Mouse (Mus musculus): ENCODE results near the gene Ubqln3. TPM values are rescaled to one million over a fixed set of nuclear protein-coding genes. Genes with fewer than 3 reads are reported as not detected.

Gene Ubqln3
- polyA plus RNA-seq, 1 experiment = not detected

GRCm38 (mm10) chr7:104129726-104130125, 13.4 kb downstream of the Ubqln3 start, which contains the start of gene Ubqln5:
TSS of gene Ubqln5 (minus strand) at chr7:104129826.
- TF ChIP-seq POLR2A (IDR thresholded peaks at IDR 0.05; ENCODE audit: low read depth, low read length) (no peak), CTCF (IDR thresholded peaks at IDR 0.05; ENCODE audit: borderline replicate concordance, insufficient read depth, low read length) (no peak)
- no peak within 1 kb of the TSS for H3K27ac ChIP-seq (ENCODE audit: insufficient read depth, low read length)
- H3K4me1 ChIP-seq (ENCODE audit: control insufficient read depth, insufficient read depth, low read length) = no peaks in the 10 kb centered on the region
- H3K4me3 ChIP-seq (ENCODE audit: insufficient read depth, low read length) = no peak within 1 kb of the TSS

GRCm38 (mm10) chr7:104104757-104104972, 38.4 kb downstream of the Ubqln3 start, which contains the start of gene Olfr646:
TSS of gene Olfr646 (plus strand) at chr7:104104873.
- H3K4me1 ChIP-seq (ENCODE audit: control insufficient read depth, insufficient read depth, low read length) = no peaks in the 10 kb centered on the region
- H3K4me3 ChIP-seq (ENCODE audit: insufficient read depth, low read length) = no peak within 1 kb of the TSS
- no peak within 1 kb of the TSS for H3K27ac ChIP-seq (ENCODE audit: insufficient read depth, low read length)
- TF ChIP-seq CTCF (IDR thresholded peaks at IDR 0.05; ENCODE audit: borderline replicate concordance, insufficient read depth, low read length) (no peak), POLR2A (IDR thresholded peaks at IDR 0.05; ENCODE audit: low read depth, low read length) (no peak)

GRCm38 (mm10) chr7:104103913-104104756, 38.9 kb downstream of the Ubqln3 start:
- H3K4me3 ChIP-seq (ENCODE audit: insufficient read depth, low read length) = no peak overlapping the region
- no peak for TF ChIP-seq POLR2A (IDR thresholded peaks at IDR 0.05; ENCODE audit: low read depth, low read length)
- no peak for TF ChIP-seq CTCF (IDR thresholded peaks at IDR 0.05; ENCODE audit: borderline replicate concordance, insufficient read depth, low read length)
- no peak overlapping the region for H3K27ac ChIP-seq (ENCODE audit: insufficient read depth, low read length)
- H3K4me1 ChIP-seq (ENCODE audit: control insufficient read depth, insufficient read depth, low read length) = no peaks in the 10 kb centered on the region

Other genes starting within 250 kb of the Ubqln3 start
- not detected in 2 replicates for gene Olfr64, start 248.8 kb downstream of the Ubqln3 start, polyA plus RNA-seq (2011; ENCODE audit: insufficient read length, low read depth, missing spikeins)
- gene Olfr65, start 239.8 kb downstream of the Ubqln3 start, polyA plus RNA-seq (2011; ENCODE audit: insufficient read length, low read depth, missing spikeins) = not detected in 2 replicates
- gene Olfr631, start 214.5 kb downstream of the Ubqln3 start, polyA plus RNA-seq (2011; ENCODE audit: insufficient read length, low read depth, missing spikeins) = not detected in 2 replicates
- gene Olfr632, start 208.9 kb downstream of the Ubqln3 start, polyA plus RNA-seq (2011; ENCODE audit: insufficient read length, low read depth, missing spikeins) = not detected in 2 replicates
- not detected in 2 replicates for gene Olfr633, start 198.8 kb downstream of the Ubqln3 start, polyA plus RNA-seq (2011; ENCODE audit: insufficient read length, low read depth, missing spikeins)
- not detected in 2 replicates for gene Olfr635, start 172.1 kb downstream of the Ubqln3 start, polyA plus RNA-seq (2011; ENCODE audit: insufficient read length, low read depth, missing spikeins)
- not detected in 2 replicates for gene Olfr638, start 144.5 kb downstream of the Ubqln3 start, polyA plus RNA-seq (2011; ENCODE audit: insufficient read length, low read depth, missing spikeins)
- gene Olfr639, start 126.0 kb downstream of the Ubqln3 start, polyA plus RNA-seq (2011; ENCODE audit: insufficient read length, low read depth, missing spikeins) = not detected in 2 replicates
- not detected in 2 replicates for gene Olfr640, start 117.7 kb downstream of the Ubqln3 start, polyA plus RNA-seq (2011; ENCODE audit: insufficient read length, low read depth, missing spikeins)
- not detected in 2 replicates for gene Olfr641, start 107.8 kb downstream of the Ubqln3 start, polyA plus RNA-seq (2011; ENCODE audit: insufficient read length, low read depth, missing spikeins)
- not detected in 2 replicates for gene Olfr642, start 90.6 kb downstream of the Ubqln3 start, polyA plus RNA-seq (2011; ENCODE audit: insufficient read length, low read depth, missing spikeins)
- not detected in 2 replicates for gene 4930516K23Rik, start 81.8 kb downstream of the Ubqln3 start, polyA plus RNA-seq (2011; ENCODE audit: insufficient read length, low read depth, missing spikeins)
- not detected in 2 replicates for gene Olfr644, start 71.4 kb downstream of the Ubqln3 start, polyA plus RNA-seq (2011; ENCODE audit: insufficient read length, low read depth, missing spikeins)
- not detected in 2 replicates for gene Olfr645, start 57.8 kb downstream of the Ubqln3 start, polyA plus RNA-seq (2011; ENCODE audit: insufficient read length, low read depth, missing spikeins)
- not detected in 2 replicates for gene Olfr646, start 38.4 kb downstream of the Ubqln3 start, polyA plus RNA-seq (2011; ENCODE audit: insufficient read length, low read depth, missing spikeins)
- not detected in 2 replicates for gene Ubqln5, start 13.5 kb downstream of the Ubqln3 start, polyA plus RNA-seq (2011; ENCODE audit: insufficient read length, low read depth, missing spikeins)
- not detected in 2 replicates for gene Olfr643, start 5.9 kb downstream of the Ubqln3 start, polyA plus RNA-seq (2011; ENCODE audit: insufficient read length, low read depth, missing spikeins)
- not detected in 2 replicates for gene Ubqlnl, start 7.3 kb upstream of the Ubqln3 start, polyA plus RNA-seq (2011; ENCODE audit: insufficient read length, low read depth, missing spikeins)
- not detected in 2 replicates for gene Olfm5, start 21.6 kb upstream of the Ubqln3 start, polyA plus RNA-seq (2011; ENCODE audit: insufficient read length, low read depth, missing spikeins)
- not detected in 2 replicates for gene Olfr648, start 40.1 kb upstream of the Ubqln3 start, polyA plus RNA-seq (2011; ENCODE audit: insufficient read length, low read depth, missing spikeins)
- not detected in 2 replicates for gene Olfr649, start 52.7 kb upstream of the Ubqln3 start, polyA plus RNA-seq (2011; ENCODE audit: insufficient read length, low read depth, missing spikeins)
- 0.67 and 1.4 TPM in 2 replicates for gene Trim6, start 75.5 kb upstream of the Ubqln3 start, polyA plus RNA-seq (2011; ENCODE audit: insufficient read length, low read depth, missing spikeins)
- 4.9 and 5.8 TPM in 2 replicates for gene Trim34a, start 101.2 kb upstream of the Ubqln3 start, polyA plus RNA-seq (2011; ENCODE audit: insufficient read length, low read depth, missing spikeins)
- gene Trim5, start 144.8 kb upstream of the Ubqln3 start, polyA plus RNA-seq (2011; ENCODE audit: insufficient read length, low read depth, missing spikeins) = 2.1 and 2.4 TPM in 2 replicates
- gene Trim12a, start 172.2 kb upstream of the Ubqln3 start, polyA plus RNA-seq (2011; ENCODE audit: insufficient read length, low read depth, missing spikeins) = 21.7 and 23.2 TPM in 2 replicates
- gene Trim34b, start 186.2 kb upstream of the Ubqln3 start, polyA plus RNA-seq (2011; ENCODE audit: insufficient read length, low read depth, missing spikeins) = not detected in 2 replicates
- gene Trim12c, start 210.1 kb upstream of the Ubqln3 start, polyA plus RNA-seq (2011; ENCODE audit: insufficient read length, low read depth, missing spikeins) = 16.1 and 17.2 TPM in 2 replicates
- not detected in 2 replicates for gene Trim30b, start 226.6 kb upstream of the Ubqln3 start, polyA plus RNA-seq (2011; ENCODE audit: insufficient read length, low read depth, missing spikeins)